Mouse (Mus musculus) layer of hippocampus, adult 9-10 months (tissue): ENCODE data around the gene Raver1.

Experiments
- DNase-seq: peaks from one replicate; pipeline ENCODE4 v3.0.0; 2022; ENCODE audit warnings: low spot score

Raver1 gene

GRCm38 (mm10) chr9:21091707-21092320, at the start of gene Raver1, which contains the start of gene Gm38431:
Gene Raver1 (minus strand): TSS chr9:21092008.
Gene Gm38431 (minus strand): TSS chr9:21091997.
- DNase-seq, result peak; percentile 93

- DNase-seq, result no peak
Observed at GRCm38 (mm10) chr9:21138386-21138785, 46.6 kb upstream of the Raver1 start.

GRCm38 (mm10) chr9:21137229-21137628, 45.4 kb upstream of the Raver1 start:
- no peak for DNase-seq

GRCm38 (mm10) chr9:21136401-21136800, 44.6 kb upstream of the Raver1 start:
- DNase-seq, result no peak

GRCm38 (mm10) chr9:21135941-21136381, 44.2 kb upstream of the Raver1 start:
- DNase-seq, result no peak

- no peak for DNase-seq
Observed at GRCm38 (mm10) chr9:21135329-21135890, 43.6 kb upstream of the Raver1 start.

GRCm38 (mm10) chr9:21134595-21135328, 43.0 kb upstream of the Raver1 start:
- no peak for DNase-seq

GRCm38 (mm10) chr9:21133064-21133707, 41.4 kb upstream of the Raver1 start:
- DNase-seq, result no peak

- DNase-seq, result no peak
Observed at GRCm38 (mm10) chr9:21132102-21132775, 40.4 kb upstream of the Raver1 start.

GRCm38 (mm10) chr9:21131059-21131956, 39.5 kb upstream of the Raver1 start, which contains the start of gene Tyk2:
Gene Tyk2 (minus strand): TSS chr9:21131243.
- DNase-seq, result peak; percentile 93

GRCm38 (mm10) chr9:21126259-21126627, 34.4 kb upstream of the Raver1 start:
- DNase-seq, result no peak

- DNase-seq, result no peak
Observed at GRCm38 (mm10) chr9:21125502-21126258, 33.9 kb upstream of the Raver1 start.

GRCm38 (mm10) chr9:21124837-21125236, 33.0 kb upstream of the Raver1 start:
- DNase-seq, result no peak

- no peak for DNase-seq
Observed at GRCm38 (mm10) chr9:21121483-21121882, 29.7 kb upstream of the Raver1 start.

GRCm38 (mm10) chr9:21117073-21117472, 25.3 kb upstream of the Raver1 start:
- DNase-seq, result no peak

- DNase-seq, result no peak
Observed at GRCm38 (mm10) chr9:21115105-21115504, 23.3 kb upstream of the Raver1 start.

- DNase-seq, result no peak
Observed at GRCm38 (mm10) chr9:21114190-21114589, 22.4 kb upstream of the Raver1 start.

GRCm38 (mm10) chr9:21113751-21114150, 21.9 kb upstream of the Raver1 start:
- DNase-seq, result no peak

- DNase-seq, result no peak
Observed at GRCm38 (mm10) chr9:21107607-21108237, 15.9 kb upstream of the Raver1 start.
